Mouse (Mus musculus) adrenal gland, postnatal 10 days (tissue): ENCODE results near the gene Cbr2. TPM values are rescaled to one million over a fixed set of nuclear protein-coding genes. Genes with fewer than 3 reads are reported as not detected.
"Not testable (repeated sequence)": the region's sequence is repeated elsewhere in the genome, so short reads cannot be mapped to it uniquely, and the experiment has no call there.

ENCODE experiments used
- DNase-seq: peaks from one replicate; pipeline ENCODE4 v3.0.0; 2021; ENCODE audit warnings: mixed read lengths
- long read RNA-seq, 2 experiments: library from polyadenylated mRNA; stranded (forward); transcript quantifications; one replicate each; pipeline ENCODE4 v2.0.0; 2021
- total RNA-seq, 2 experiments: library from RNA; stranded (reverse); gene quantifications; 2 replicates each; pipeline ENCODE4 v1.2.3; 2021

Cbr2 gene
- 10 to 100 TPM in 1 of 2 experiments, 1 to 10 TPM in 1; 9.2 to 17.6 TPM for total RNA-seq
- long read RNA-seq, experiment 1, transcript Cbr2-201 (8 exons, 1,110 nt), result major isoform, 8 of 9 reads
- long read RNA-seq, experiment 1, partial matches to known transcripts, result 0 of 9 reads
- long read RNA-seq, experiment 1, other reads (novel, unspliced or antisense), result 1 of 9 reads
- long read RNA-seq, experiment 2, partial matches to known transcripts, result 0 of 1 reads
- long read RNA-seq, experiment 2, other reads (novel, unspliced or antisense), result 0 of 1 reads

GRCm38 (mm10) chr11:120731858-120732680, at the start of gene Cbr2:
TSS of gene Cbr2 (minus strand) at chr11:120732114.
- no peak for DNase-seq

DNA sequence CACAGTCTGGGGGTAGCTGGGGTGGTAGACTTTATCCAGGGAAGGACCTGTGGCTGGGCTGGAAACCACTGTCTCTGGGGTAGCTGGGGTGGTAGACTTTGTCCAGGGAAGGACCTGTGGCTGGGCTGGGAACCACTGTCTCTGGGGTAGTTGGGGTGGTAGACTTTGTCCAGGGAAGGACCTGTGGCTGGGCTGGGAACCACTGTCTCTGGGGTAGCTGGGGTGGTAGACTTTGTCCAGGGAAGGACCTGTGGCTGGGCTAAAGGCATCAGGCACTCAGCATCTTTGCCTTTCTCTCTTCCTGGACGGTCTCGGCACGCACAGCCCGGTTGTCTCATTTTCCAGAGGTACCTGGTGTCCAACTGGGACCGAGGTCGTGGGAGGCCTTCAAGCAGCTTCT, 49.4 kb upstream of the Cbr2 start:
- DNase-seq, result not testable (repeated sequence)

DNA sequence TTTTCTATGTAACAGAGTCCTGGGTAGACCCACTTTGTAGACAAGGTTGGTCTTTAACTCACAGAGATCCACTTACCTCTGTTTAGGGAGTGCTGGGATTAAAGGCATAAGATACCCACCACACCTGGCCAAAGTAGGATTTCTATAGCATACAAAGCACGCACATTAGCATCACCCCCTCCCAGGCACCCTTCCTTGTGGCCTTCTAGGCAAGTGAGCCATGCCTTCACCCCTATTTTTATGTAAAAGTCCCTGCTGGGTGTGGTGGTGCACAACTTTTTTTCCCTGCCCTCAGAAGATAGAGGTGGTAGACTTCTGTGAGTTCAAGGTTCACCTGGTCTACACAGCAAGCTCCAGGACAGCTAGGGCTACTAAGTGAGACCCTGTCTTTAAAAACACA, 48.0 kb upstream of the Cbr2 start:
- no peak for DNase-seq

- DNase-seq, result no peak
These were observed 45.2 kb upstream of the Cbr2 start for GRCm38 (mm10) chr11:120777123-120777522.

GRCm38 (mm10) chr11:120775774-120776469, 44.0 kb upstream of the Cbr2 start:
- peak; percentile 99 for DNase-seq

DNA sequence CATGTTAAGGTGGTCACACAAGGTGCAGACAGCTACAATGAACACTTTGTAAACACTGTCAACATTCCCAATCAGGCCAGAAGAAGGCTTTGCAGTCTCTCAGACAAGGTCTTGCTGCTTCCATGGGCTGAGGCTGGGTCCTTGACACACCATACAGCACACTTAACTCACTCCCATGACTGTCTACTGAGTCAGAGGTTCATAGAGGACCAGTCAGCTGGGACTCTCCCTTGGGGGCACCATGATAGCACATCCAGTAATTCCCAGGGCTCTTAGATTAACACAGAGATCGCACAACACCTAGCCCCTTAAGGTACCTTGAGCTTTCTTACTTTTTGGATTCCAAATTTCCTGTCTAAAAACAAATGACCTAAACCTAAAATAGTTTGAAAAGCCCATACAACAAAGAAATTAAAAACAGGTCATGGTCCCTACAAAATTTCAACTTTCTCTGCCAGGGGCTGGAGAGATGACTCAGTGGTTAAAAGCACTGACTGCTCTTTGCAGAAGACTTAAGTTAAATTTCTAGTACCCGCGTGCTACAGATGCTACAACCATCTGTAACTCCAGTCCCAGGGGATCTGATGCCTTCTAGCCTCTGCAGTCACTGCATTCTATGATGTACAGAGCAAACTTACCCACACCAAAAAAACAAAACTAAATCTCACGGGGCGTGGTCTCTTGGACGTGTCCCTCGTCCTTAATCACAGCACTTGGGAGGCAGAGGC, 41.7 kb upstream of the Cbr2 start:
- DNase-seq, result peak; percentile 12

GRCm38 (mm10) chr11:120772749-120773148, 40.8 kb upstream of the Cbr2 start:
- no peak for DNase-seq

GRCm38 (mm10) chr11:120768206-120768605, 36.3 kb upstream of the Cbr2 start:
- DNase-seq, result no peak

DNA sequence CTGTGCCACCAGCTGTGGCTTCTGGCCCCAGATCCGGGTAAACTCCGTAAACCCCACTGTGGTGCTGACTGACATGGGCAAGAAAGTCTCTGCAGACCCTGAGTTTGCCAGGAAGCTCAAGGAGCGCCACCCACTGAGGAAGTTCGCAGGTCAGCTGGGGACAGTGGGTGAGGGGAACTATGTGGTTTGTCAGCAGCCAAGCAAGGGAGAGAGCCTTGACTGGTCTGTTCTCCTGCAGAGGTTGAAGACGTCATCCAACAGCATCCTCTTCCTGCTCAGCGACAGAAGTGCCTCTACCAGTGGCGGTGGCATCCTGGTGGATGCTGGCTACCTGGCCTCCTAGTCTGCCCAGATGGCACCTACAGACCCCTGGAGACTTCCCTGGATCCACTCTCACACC, 35.1 kb upstream of the Cbr2 start:
- DNase-seq, result not testable (repeated sequence)

DNA sequence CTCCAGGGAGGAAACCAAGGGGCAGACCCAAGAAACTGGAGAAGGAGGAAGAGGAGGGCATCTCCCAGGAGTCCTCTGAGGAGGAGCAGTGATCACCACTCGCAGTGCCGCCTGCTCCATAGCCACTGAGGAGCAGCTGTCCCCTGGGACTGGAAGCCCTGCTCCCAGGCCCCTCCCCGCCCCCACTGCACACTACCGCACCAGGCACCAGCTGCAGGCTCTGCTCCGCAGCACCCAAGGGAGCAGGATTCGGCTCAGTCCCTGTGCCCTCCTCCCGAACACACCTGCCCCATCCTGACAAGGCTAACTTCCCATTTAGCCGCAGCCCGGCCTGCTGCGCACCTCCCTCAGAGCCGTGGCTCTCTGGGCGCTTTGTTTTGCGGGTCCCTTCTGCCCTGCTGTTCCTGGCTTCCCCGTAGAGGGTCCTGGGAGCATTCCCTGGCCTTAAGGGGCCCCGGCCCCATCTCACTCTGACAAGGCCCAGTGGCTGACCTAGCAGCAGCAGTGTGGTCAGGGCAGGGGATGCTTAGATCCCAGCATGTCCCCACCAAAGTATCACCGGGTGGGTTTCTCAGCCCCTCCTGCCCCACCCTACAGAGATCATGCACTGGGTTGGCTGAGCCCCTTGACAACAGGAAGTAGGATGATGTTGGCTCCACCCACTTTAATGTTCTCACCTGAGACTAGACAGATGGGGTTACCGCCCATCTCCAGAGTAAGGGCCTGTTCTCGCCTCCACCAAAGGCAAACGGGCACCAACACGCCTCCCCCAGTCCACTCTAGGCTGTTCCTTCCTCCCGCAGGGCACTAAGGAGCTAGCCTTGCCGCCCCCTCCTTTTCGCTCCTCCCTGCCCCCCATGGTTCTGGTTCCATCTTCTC, 31.4 kb upstream of the Cbr2 start:
- DNase-seq, result not testable (repeated sequence)

DNA sequence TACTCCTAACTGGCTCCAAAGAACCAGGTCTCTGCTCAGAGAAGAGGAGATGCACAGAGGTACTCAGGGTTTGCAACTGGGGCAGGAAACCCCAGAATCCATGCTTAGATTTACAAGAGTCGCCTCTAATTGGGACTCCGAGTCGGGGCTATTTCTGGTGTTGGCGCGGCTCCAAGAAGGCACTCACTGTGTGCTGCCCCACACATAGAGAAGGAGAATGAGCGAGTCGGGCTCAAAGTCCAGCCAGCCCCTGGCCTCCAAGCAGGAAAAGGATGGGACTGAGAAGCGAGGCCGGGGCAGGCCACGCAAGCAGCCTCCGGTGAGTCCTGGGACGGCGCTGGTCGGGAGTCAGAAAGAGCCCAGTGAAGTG, 30.7 kb upstream of the Cbr2 start, which contains the start of gene Hmga1b:
Hmga1b (plus strand) TSS at position 123 of the 370 bp plus-strand sequence.
- DNase-seq, result not testable (repeated sequence)

DNA sequence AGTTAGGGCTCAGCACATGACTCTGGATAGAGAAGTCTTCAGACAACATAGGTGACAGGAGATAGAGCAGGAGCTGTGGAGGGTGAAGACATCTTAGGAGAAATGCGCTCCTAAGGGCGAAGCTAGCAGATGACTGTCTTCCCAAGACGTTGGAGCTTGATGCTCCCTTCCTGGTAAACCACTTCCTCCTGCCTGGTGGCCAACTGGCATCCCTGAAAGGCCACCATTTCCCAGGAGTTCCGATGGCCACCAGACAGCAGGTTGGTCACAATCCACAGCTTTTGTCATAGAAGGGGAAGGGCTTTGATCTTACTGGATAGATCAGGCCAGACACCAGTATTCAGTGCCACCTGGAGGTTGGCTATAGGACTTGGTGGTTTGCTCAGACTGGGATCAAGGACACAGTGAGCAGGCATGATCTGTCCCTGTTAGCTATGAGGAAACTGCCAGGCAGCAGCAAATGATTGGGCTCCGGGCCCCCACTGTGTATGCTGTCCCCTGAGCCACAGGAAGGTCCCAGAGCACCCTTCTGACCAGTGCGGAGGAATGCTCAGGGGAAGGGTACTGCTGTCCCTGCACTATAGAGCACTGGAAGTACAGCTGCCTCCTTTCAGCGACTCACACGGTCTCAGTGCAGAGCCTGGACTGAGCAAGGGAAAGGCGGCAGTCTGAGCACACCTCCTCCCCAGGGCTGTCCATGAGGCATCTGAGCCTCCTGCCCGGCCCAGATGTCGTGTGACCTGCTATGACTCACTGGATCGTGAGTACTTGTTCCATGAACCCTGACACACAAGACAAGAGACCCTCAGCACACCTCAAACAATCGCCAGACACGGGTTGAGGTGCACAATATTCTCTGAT, 30.1 kb upstream of the Cbr2 start:
- no peak for DNase-seq

DNA sequence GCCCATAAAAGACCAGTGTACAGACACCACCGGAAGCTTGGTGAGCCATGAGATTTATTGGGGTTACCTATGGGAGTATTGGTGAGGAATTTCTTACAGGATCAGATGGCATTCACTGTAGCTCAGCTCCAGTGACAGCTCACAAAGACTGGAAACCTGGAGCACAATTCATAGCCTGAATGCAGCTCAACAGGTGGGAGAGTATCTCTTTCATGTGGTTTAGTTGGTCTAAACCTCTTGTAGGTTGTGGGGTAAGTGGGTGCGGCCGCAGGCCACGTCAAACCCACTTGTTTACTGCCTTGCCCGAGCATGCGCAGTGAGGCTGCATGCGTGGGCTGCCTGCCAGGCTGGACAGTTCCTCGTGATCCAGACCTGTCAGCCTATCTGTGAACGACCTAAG, 28.3 kb upstream of the Cbr2 start:
- no peak for DNase-seq

GRCm38 (mm10) chr11:120751606-120752005, 19.7 kb upstream of the Cbr2 start:
- DNase-seq, result no peak

GRCm38 (mm10) chr11:120749430-120749829, 17.5 kb upstream of the Cbr2 start:
- DNase-seq, result peak; percentile 45

DNA sequence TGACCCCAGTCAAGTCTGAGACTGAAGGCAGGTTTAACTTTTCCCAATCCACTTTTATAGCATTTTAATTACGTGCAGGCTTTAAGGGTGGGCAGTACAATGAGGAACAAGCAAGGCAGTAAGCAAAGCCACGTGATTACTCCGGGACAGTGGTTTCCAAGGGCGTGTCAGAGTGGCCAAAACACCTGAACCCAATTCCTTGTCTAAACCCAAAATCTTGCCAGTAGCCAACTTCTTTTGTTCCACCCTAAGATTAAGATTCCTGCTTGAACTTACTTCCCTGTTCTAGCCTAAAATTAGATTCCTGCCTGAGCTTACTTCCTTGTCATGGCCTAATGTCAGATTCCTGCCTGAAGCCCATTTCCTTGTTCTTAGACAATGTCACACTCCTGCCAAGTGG, 16.1 kb upstream of the Cbr2 start:
- no peak for DNase-seq

DNA sequence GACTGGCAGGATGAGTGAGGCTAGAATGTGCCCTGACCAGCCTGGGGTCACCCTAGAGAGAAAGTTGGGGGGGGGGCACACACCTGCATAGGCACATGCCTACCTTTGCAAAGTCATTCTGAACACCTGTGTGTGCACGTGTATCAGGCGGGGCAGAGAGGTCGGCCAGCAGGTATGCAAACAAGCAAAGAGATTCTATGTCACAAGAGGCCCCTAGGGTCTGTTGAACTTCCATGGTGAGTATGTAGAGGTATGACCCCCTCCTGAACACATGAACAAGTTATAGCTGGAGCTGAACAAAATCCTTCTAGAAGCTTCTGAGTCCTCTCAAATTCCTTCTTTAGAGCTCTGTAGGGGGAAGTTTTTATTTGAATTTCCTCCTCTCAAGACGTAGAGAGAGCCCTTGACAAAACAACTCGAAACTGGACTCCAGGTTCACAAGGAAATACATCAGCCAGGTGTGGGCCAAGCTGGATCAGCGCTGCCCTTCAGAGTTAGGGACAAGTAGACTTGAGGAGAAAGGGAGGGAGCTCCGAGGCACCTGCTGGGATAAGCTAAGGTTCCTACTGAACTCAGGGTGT, 12.3 kb upstream of the Cbr2 start:
- no peak for DNase-seq

- no peak for DNase-seq
These were observed 9.1 kb upstream of the Cbr2 start for GRCm38 (mm10) chr11:120740981-120741380.

DNA sequence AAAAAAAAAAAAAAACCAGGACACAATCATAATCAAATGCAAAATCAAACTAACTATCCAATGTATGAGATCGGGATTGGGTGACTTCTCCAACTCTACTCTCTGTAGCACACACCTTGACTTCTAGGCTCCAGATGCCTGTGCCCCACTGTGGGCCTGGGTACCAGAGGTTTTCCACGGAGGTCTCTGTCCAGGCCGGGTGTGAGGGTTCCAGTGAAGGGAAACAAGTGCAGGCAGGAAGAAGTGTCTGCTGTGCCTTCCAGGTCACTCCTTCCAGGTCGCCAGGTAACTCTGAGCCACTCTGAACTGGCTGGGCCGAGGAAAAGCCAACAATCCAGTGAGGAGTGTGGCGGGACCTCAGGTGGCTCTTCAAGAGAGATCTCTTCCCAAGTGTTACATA, 4.5 kb upstream of the Cbr2 start:
- no peak for DNase-seq

DNA sequence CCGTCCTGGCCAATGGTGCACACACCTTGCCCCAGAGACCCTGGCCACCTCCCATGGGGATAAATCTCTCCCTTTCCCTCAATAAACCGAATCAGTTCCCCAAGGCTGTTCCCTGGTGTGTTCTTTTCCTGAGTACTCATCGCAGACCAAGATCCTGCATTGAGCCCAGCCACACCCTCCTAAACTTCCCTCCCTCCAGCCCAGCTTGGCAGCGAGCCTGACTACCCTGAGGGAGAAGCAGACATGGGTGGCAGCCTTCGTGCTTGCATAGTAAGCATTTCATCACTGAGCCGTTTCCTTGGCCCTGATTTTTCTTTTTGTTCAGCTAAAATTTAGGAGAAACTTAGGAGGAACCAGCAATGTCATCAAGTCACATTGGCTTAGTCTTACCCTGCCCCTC, 1.6 kb upstream of the Cbr2 start:
- peak; percentile 84 for DNase-seq
